Mouse (Mus musculus) embryonic fibroblast, embryonic 13.5 days (primary cell): ENCODE data around the gene Urb1.

ENCODE experiments used
- CTCF ChIP-seq: IDR thresholded peaks from 2 replicates; pipeline ENCODE4 v1.5.1; 2011; ENCODE audit warnings: mild to moderate bottlenecking, control low read depth, low read length, moderate library complexity, borderline replicate concordance; ENCODE audit not compliant: insufficient read depth
- POLR2A ChIP-seq: IDR thresholded peaks from 2 replicates; pipeline ENCODE4 v1.6.1; 2011; ENCODE audit warnings: low read depth, mild to moderate bottlenecking, control low read depth, low read length, moderate library complexity

- TF ChIP-seq POLR2A: no peak
- no peak for TF ChIP-seq CTCF
Measured at GRCm38 (mm10) chr16:90827498-90827897, 17.3 kb upstream of the Urb1 start.
